Mouse (Mus musculus) ZHBTc4 (cell line): ENCODE data around the gene Tgfb3.

Experiments used
- DNase-seq: peaks from one replicate; pipeline ENCODE4 v3.0.0-alpha.2; 2011; ENCODE audit warnings: low read depth, low spot score

Tgfb3 gene

GRCm38 (mm10) chr12:86079202-86079667 is 394 bp upstream of the Tgfb3 start:
- peak; percentile 91 for DNase-seq

DNA sequence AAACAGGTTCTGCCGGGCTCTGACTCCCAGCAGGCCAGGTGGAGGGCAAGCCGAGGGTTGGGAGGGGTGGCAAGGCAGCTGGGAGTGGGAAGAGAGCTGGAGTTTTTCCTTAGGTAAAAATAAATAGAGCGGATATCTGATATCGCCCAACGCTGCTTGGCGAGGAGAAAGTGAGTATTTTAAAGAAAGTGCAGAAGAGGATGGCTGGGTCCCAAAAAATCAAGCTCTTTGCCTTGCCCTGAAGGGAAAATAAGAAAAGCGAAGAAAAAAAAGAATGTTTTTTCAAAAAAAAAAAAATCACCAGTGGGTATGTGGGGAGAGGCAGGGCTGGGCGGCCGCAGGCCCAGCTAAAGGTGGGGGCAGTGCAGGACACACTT is 677 bp downstream of the Tgfb3 start:
- no peak for DNase-seq

GRCm38 (mm10) chr12:86077736-86078135 is 1.1 kb downstream of the Tgfb3 start:
- no peak for DNase-seq

GRCm38 (mm10) chr12:86077322-86077721 is 1.5 kb downstream of the Tgfb3 start:
- DNase-seq, result no peak

GRCm38 (mm10) chr12:86076321-86076901 is 2.4 kb downstream of the Tgfb3 start:
- DNase-seq, result no peak

GRCm38 (mm10) chr12:86075358-86075757 is 3.5 kb downstream of the Tgfb3 start:
- no peak for DNase-seq

DNA sequence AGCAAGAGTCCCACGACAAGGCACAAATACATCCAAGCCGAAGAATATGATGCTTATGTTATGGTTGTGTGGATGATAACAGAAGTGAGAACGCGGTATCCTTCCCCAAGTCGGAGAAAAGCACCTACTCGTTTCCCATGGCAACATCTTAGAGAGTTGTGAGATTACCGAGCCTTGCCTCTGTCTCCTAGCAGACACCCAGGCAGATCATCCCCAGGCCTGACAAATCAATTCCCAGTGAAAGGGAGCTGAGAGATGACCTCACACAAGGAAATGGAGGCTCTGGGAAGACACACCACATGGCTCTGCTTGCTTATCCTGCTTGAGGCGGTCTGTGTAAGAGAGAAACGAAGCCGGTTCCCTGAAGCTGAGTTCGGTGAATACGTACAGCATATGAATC is 4.2 kb downstream of the Tgfb3 start:
- DNase-seq, result peak; percentile 23

- DNase-seq, result no peak
Measured at GRCm38 (mm10) chr12:86071432-86071831, 7.4 kb downstream of the Tgfb3 start.

GRCm38 (mm10) chr12:86064796-86065195 is 14.0 kb downstream of the Tgfb3 start:
- DNase-seq, result no peak

DNA sequence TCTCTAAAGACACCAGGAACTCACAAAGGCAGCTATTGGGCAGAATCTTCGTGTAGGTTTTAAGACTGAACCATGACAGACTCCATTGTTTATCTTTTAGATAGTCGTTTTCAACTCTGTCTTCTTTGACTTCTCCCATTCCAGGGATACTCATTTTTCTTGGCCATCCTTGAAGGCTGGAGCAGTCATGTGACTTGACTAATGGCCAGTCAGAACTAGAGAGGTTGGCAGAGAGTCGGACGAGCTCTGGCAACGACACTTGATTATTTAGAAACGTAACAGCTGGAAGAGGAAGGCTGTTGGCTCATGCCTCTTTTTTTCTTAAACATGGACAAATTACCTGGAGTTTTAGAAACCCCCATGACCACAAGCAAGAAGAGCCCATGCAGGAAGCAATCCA is 19.5 kb downstream of the Tgfb3 start:
- no peak for DNase-seq

- no peak for DNase-seq
Measured at GRCm38 (mm10) chr12:86057516-86057915, 21.3 kb downstream of the Tgfb3 start.

- no peak for DNase-seq
Measured at GRCm38 (mm10) chr12:86056976-86057375, 21.9 kb downstream of the Tgfb3 start.

- no peak for DNase-seq
Measured at GRCm38 (mm10) chr12:86055306-86055705, 23.5 kb downstream of the Tgfb3 start.

DNA sequence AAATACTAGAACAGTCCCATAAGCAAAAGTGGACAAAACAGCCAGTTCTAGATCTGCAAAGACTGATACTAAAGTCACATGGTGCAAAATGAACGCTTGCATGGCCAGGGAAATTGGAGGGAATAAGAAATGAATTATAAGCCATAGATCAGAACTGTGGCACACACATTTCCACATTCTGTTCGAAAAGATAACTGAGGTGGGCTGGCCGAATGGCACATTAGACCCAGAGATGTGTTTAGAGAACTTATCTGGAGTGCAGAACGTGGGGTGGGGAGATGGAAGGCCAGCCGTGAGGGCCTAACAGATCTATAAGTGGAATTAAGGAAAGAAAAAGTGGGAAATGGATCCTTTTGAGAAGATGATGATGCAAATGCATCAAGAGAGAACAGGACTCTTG is 27.4 kb downstream of the Tgfb3 start:
- no peak for DNase-seq

GRCm38 (mm10) chr12:86049813-86050212 is 29.0 kb downstream of the Tgfb3 start:
- no peak for DNase-seq

DNA sequence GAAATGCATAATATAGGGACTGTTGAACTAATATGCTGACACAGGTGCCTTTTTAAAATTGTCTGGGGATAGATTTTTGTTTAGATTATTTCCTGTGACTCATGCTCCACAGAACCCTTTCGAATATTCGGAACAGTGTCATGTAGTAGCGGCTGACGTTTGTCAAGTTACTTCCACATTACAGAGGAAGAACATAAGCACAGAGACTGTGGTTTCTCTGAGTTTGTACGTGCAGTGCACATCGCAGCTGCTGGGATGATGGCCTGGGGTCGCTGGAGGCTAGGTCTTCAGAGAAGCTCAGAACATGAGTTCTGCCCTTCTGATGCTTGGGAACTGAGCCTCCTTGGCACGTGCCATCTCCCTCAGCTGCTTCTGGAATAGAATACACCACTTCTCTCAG is 31.5 kb downstream of the Tgfb3 start:
- DNase-seq, result no peak

DNA sequence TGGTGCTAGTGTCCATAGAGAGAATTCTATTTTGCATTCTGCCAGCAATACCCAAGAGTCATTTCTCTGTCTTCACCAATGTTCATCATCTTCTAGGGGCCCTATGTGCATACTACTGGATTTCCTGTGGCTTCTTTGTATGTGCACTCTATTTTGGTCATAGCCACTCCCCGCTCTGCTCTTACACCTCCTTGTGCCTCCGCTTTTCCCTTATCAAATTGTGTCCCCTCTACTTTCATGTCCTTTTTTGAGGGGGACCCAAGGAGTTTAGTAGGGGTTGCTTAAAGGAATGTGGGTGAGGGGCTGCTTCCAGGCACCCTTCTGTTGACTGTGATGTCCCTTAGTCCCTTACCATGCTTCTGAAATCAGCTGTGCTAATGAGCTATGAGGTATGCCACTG is 32.1 kb downstream of the Tgfb3 start:
- no peak for DNase-seq

- no peak for DNase-seq
Measured at GRCm38 (mm10) chr12:86046141-86046540, 32.7 kb downstream of the Tgfb3 start.

GRCm38 (mm10) chr12:86039751-86040150 is 39.1 kb downstream of the Tgfb3 start:
- DNase-seq, result no peak

DNA sequence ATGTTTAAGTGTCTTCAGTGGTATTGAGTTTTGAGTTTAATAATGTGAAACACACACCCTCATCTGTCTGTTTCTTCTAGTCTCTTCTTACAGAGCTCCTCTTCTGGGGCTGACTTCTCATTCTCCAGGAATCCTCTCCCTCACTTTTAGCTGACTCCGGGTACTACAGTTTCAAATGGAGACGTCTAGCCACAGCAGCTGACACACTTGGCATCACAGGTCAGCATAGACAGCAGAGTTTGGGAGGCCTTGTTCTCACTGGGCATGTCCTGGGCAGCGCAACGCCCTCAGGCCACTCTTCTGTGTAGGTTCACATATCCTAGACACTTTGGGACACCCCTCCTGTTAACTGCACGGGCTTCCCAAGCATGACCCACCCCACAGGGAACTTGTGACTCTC is 39.8 kb downstream of the Tgfb3 start:
- DNase-seq, result no peak

- peak; percentile 15 for DNase-seq
Measured at GRCm38 (mm10) chr12:86037235-86037921, 41.5 kb downstream of the Tgfb3 start.

- DNase-seq, result no peak
Measured at GRCm38 (mm10) chr12:86036368-86037166, 42.3 kb downstream of the Tgfb3 start.

DNA sequence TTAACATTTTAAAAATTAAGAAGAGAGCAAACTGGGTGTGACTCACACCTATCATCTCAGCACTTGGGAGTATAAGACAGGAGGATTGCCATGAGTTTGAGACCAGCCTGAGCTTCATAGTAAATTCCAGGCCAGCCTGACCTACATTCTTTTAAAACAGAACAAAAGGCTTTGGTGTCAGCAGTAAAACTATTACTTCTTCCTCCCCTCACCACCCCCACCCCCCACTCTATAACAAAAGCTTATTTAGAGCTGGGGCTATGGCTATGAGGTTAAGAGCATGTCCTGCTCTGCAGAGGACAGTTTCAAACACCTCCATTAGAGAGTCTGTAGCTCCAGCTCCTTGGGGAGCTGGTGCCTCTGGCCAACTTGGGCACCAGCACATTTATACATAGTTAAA is 43.3 kb downstream of the Tgfb3 start:
- DNase-seq, result no peak
